Mouse (Mus musculus) intestine, embryonic 14.5 days (tissue): ENCODE results near the gene Ppfia4. TPM values are rescaled to one million over a fixed set of nuclear protein-coding genes. Genes with fewer than 3 reads are reported as not detected.
A peak's percentile ranks its signal among the peaks of the same experiment; 100 is the strongest.

Experiments used
- ATAC-seq: fragments of 200-750 bp; cut with Nextera tagmentation; replicated peaks from 2 replicates; pipeline ENCODE4 v1.8.0; 2017; ENCODE audit warnings: low read depth, moderate number of reproducible peaks, moderate TSS enrichment, moderate library complexity; ENCODE audit not compliant: low FRiP score, low TSS enrichment
- DNase-seq: peaks from one replicate; pipeline ENCODE4 v3.0.0-alpha.2; 2018; ENCODE audit warnings: low spot score
- H3K27ac ChIP-seq: fragments of 300-500 bp; sonication (generic); 2 replicates; pipeline ENCODE4 v1.5.1; 2014; ENCODE audit warnings: low read depth, mild to moderate bottlenecking, control low read depth
- H3K27me3 ChIP-seq: fragments of 300-500 bp; sonication (generic); replicated peaks from 2 replicates; pipeline ENCODE4 v1.6.1; 2014; ENCODE audit warnings: low read length, control low read depth; ENCODE audit not compliant: control insufficient read depth, insufficient read depth
- H3K36me3 ChIP-seq: fragments of 300-500 bp; sonication (generic); 2 replicates; pipeline ENCODE4 v1.6.1; 2014; ENCODE audit warnings: low read length, control low read depth; ENCODE audit not compliant: control insufficient read depth, insufficient read depth
- H3K4me1 ChIP-seq: fragments of 300-500 bp; sonication (generic); replicated peaks from 2 replicates; pipeline ENCODE4 v1.6.1; 2014; ENCODE audit warnings: low read length, control low read depth, mixed read lengths; ENCODE audit not compliant: control insufficient read depth, insufficient read depth
- H3K4me2 ChIP-seq: fragments of 300-500 bp; sonication (generic); 2 replicates; pipeline ENCODE4 v1.6.1; 2014; ENCODE audit warnings: low read length
- H3K4me3 ChIP-seq: fragments of 300-500 bp; sonication (generic); 2 replicates; pipeline ENCODE4 v1.5.1; 2014; ENCODE audit warnings: low read depth, low read length, control low read depth, mixed read lengths
- H3K9ac ChIP-seq: fragments of 300-500 bp; sonication (generic); 2 replicates; pipeline ENCODE4 v1.6.1; 2014; ENCODE audit warnings: mild to moderate bottlenecking, low read length
- H3K9me3 ChIP-seq: fragments of 300-500 bp; sonication (generic); 2 replicates; pipeline ENCODE4 v1.6.1; 2016; ENCODE audit warnings: low read length, control low read depth; ENCODE audit not compliant: control insufficient read depth
- WGBS: fragments of 180-500 bp; shearing (Covaris S2); extraction: QIAGEN DNeasy Blood & Tissue Kit; methylation state at CpG from one replicate; pipeline ENCODE4 v1.1.7; 2014; 5-methylcytosine and 5-hydroxymethylcytosine counted together
- polyA plus RNA-seq: library from polyadenylated mRNA; unstranded; fragments of >200 nt; fragmentation: Nextera tagmentation; extraction: Ambion mirVana; gene quantifications from 2 replicates; pipeline ENCODE4 v1.2.1, GENCODE M21; 2014

Gene Ppfia4
- 4.3 and 4.5 TPM in 2 replicates for polyA plus RNA-seq

DNA sequence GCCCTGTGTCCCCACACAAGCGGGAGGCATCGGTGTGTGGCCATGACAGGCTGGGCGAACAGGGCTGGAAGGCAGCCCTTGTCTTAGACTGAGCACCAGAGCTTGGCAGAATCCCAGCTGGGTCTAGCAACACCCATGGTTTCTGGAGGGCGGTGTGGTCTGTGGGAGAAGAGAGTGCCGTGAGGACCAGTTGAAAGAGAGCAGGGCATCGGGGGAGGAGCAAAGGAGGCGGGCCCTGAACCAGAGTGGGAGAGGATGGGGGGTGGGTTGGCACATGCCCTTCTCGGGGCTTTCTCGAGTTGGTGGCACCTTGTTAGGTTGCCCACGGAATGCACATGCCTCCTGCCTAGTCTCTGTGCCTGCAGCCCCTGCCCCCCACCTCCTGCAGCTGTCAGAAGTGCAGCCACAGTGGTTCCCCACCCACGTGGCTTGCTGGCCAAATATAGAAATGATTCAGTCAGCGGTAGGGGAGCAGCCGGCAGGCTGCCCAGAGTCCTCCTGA is at the start of gene Ppfia4:
Gene Ppfia4 (minus strand): TSS at position 159 of the 502 bp plus-strand sequence.
- Histone ChIP-seq H3K4me3 (no peak within 1 kb of the TSS), H3K4me1 (peaks cover 13% of the 10 kb centered on the region; the same call in 1 of the 2 replicates), H3K36me3 (no peaks in the 10 kb centered on the region), H3K9ac (no peak within 1 kb of the TSS), H3K27ac (no peak within 1 kb of the TSS), H3K9me3 (no peaks in the 10 kb centered on the region), H3K27me3 (no peaks in the 10 kb centered on the region), H3K4me2 (peak within 1 kb of the TSS; percentile 13; the same call in 1 of the 2 replicates)
- 47% methylated on average over 13 of the region's 13 CpGs for WGBS
- peak; percentile 45; the same call in 1 of the 2 replicates for ATAC-seq
- no peak for DNase-seq

DNA sequence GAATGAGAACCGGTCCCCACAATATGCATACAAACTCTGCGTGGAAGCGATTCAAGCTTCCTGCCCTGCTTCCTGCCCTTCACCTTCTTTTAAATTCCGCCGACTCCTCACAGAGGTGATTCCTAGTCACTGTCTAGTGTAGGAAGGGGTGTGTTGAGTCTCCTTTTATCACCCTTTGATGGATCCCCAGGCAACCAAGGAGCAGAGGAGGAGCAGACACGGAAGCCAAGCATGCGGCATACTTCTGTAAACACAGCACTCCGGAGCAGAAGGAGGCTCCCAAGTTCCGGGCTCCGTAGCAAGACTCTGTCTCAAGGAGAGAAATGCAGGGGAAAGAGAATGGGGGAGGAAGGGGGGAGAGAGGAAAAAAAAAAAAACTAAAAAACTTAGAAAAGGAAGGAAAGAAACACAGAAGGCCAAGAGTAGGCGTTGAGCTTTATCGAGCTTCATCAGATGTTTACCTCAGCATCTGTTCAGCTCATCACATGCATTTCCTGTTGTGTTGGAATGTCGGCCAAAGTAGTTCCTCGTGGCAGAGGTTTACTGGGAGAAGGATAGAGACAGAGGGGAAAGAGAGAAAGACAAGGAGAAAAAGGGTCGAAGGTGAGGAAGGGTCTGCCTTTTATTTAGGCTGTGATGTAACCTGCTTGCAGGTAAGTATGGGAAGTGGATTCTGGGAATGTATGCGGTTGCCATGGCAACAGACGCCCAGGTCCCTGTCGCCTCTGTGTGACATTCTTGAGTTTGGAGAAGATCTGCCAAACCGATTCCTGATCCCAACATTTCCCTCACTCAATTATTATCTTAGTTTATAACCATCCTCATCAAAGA is 49.3 kb upstream of the Ppfia4 start:
- H3K4me3 ChIP-seq, result peak overlapping the region; percentile 20
- ATAC-seq (no peak), DNase-seq (peak; percentile 63)
- no peaks in the 10 kb centered on the region; the same call in 1 of the 2 replicates for H3K4me1 ChIP-seq
- H3K9me3 ChIP-seq, result no peaks in the 10 kb centered on the region
- peak overlapping the region; percentile 45 for H3K9ac ChIP-seq
- 4% methylated on average over 19 of the region's 19 CpGs for WGBS
- peak overlapping the region; percentile 62 for H3K4me2 ChIP-seq
- H3K27me3 ChIP-seq, result no peaks in the 10 kb centered on the region
- no peaks in the 10 kb centered on the region for H3K36me3 ChIP-seq
- 0 out of 2 replicates have a peak overlapping the region, but pooled peaks have one; percentile 43 for H3K27ac ChIP-seq

DNA sequence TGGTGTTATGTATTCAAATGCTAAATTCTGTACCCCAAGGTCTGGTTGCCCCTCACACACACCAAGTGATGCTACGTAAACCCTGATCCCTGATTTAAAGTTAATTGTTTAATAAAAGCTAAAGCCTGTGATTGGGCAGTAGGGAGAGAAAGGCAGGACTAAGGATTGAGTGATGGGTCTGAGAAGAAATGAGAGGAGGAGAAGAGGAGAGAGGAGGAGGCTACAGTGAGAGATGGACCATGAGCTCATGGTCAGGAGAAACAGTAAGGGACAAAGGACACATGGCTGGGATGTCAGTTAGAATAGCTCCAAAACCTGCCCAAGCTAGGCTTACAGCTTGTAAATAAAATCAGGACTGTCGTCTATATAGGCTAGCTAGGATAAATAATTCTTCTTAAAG is 48.3 kb upstream of the Ppfia4 start:
- Histone ChIP-seq H3K9ac (no peak overlapping the region), H3K27ac (no peak overlapping the region), H3K27me3 (no peaks in the 10 kb centered on the region), H3K4me3 (no peak overlapping the region), H3K9me3 (no peaks in the 10 kb centered on the region), H3K4me1 (no peaks in the 10 kb centered on the region; the same call in 1 of the 2 replicates), H3K36me3 (no peaks in the 10 kb centered on the region), H3K4me2 (no peak overlapping the region; the same call in 1 of the 2 replicates)
- DNase-seq (no peak), ATAC-seq (no peak)
- 69% methylated on average over 2 of the region's 2 CpGs for whole genome bisulfite sequencing

DNA sequence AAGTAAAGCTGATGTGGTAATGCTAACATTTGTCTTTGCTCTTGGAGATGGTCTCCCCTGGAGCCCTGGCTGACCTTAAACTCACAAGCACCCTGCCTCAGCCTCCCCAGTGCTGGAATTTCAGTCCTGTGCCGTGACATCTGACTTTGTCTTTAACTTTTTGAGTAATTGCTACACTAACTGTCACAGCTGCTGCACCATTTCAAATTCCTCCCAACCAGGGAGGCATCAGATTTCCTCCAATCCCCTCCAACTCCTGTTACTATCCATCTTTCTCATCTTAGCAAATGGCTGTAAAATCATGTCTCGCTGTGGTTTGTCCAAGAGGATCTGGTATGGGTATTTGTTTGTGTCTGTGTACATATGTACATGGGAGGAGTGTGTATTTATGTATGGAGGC is 41.4 kb upstream of the Ppfia4 start:
- Histone ChIP-seq H3K36me3 (no peaks in the 10 kb centered on the region), H3K4me1 (no peaks in the 10 kb centered on the region), H3K9me3 (peaks cover 4% of the 10 kb centered on the region; the same call in 1 of the 2 replicates), H3K27ac (no peak overlapping the region), H3K27me3 (no peaks in the 10 kb centered on the region), H3K9ac (no peak overlapping the region), H3K4me2 (no peak overlapping the region), H3K4me3 (no peak overlapping the region)
- ATAC-seq (no peak), DNase-seq (no peak)
- WGBS, result 75% methylated on average over 2 of the region's 2 CpGs

DNA sequence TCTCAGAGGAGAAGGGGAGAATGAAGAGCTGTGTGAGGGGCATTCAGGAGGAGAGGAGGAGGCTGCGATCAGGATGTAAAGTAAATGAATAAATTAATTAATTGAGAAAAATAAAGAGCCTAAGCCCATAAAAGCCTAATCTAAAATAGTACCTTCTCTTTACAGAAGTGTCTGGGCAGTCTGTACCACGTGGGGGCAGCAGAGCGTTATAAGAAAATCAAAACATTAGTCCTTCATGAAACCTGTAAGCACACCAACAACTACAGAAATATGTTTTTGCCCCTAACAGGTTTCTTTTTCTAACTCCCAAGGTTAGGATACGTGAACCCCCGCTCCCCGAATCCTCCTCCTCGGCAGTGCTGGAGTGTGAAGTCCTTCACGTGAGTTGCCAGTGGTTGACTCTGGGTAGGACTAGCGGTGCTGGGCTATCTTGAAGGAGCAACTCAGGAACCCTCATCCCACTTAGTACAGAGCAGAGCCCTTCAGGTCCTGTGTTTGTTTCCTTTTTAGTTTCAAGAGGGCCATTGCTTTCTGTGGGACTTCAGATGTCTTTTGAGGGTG is 36.1 kb upstream of the Ppfia4 start:
- no peaks in the 10 kb centered on the region for H3K36me3 ChIP-seq
- H3K27me3 ChIP-seq, result no peaks in the 10 kb centered on the region
- no peak overlapping the region for H3K27ac ChIP-seq
- WGBS, result 53% methylated on average over 9 of the region's 9 CpGs
- DNase-seq (peak; percentile 78), ATAC-seq (no peak)
- no peak overlapping the region for H3K4me3 ChIP-seq
- H3K4me2 ChIP-seq, result no peak overlapping the region
- no peaks in the 10 kb centered on the region for H3K4me1 ChIP-seq
- no peak overlapping the region for H3K9ac ChIP-seq
- peaks cover 4% of the 10 kb centered on the region; the same call in 1 of the 2 replicates for H3K9me3 ChIP-seq

DNA sequence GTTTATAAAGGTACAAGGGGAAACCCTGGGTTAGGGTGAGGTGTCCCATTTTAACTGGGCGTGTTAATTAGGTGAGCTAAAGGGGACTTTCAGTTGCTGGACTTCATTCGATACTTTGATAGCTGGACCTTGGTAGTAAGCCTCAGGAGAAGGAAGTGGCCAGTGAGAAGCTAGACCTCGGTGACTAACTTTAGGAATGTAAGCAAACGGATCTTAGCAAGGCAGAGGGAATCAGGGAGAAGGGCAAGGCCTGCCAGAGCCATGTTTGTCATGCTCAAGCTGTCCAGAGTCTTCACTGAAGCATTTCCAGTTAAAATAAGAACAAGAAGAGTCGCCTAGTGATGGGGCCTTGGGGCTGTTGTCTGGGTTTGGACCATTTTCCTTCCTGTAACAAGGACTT is 32.8 kb upstream of the Ppfia4 start:
- no peak overlapping the region for H3K4me2 ChIP-seq
- 58% methylated on average over 5 of the region's 5 CpGs for WGBS
- DNase-seq, result no peak
- H3K27ac ChIP-seq, result no peak overlapping the region
- peaks cover 2% of the 10 kb centered on the region; the same call in 1 of the 2 replicates for H3K9me3 ChIP-seq
- H3K4me1 ChIP-seq, result peaks cover 6% of the 10 kb centered on the region
- H3K27me3 ChIP-seq, result no peaks in the 10 kb centered on the region
- H3K36me3 ChIP-seq, result peaks cover 2% of the 10 kb centered on the region; the same call in 1 of the 2 replicates
- no peak for ATAC-seq
- H3K4me3 ChIP-seq, result no peak overlapping the region
- no peak overlapping the region for H3K9ac ChIP-seq

DNA sequence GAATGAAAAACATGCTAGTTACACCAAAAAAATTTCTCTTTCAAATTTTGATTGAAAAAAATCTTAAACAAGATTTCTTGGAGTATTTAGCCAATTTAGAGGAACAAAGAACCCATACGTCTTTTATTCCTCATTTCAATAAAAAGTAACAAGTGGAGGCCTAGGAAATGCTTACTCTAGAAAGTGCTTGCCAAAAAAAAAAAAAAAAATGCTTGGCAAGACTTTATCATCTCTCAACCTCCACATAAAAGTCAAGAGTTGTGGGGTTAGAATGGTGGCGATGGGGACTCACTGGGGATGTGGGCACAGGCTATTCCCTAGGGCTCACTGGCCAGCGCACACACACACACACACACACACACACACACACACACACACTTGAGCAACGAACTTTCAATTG is 30.5 kb upstream of the Ppfia4 start:
- H3K9me3 ChIP-seq, result no peaks in the 10 kb centered on the region
- WGBS, result 84% methylated on average over 4 of the region's 4 CpGs
- H3K27ac ChIP-seq, result no peak overlapping the region
- no peak overlapping the region for H3K9ac ChIP-seq
- H3K4me3 ChIP-seq, result no peak overlapping the region
- H3K36me3 ChIP-seq, result peaks cover 25% of the 10 kb centered on the region
- no peak for DNase-seq
- H3K4me1 ChIP-seq, result peaks cover 7% of the 10 kb centered on the region
- no peaks in the 10 kb centered on the region for H3K27me3 ChIP-seq
- H3K4me2 ChIP-seq, result no peak overlapping the region
- ATAC-seq, result no peak

DNA sequence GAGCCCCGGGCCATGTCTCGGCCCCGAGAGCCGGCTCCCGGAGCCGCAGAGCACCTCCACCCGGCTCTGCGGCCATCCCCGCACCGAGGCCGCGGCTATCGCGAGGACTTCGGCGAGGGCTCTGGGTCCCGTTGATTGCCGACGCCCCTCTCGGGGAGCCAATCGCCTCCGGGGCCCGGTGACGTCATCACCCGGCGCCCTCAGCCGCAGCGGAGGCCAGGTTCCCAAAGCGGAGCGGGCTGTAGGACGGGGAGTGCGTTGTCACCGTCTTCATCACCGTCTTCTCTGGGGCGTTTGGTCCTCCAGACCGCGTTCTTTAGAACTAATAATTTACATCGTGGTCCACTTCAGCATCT is 29.1 kb upstream of the Ppfia4 start, which contains the start of gene Tmem183a:
Gene Tmem183a (minus strand): TSS at position 123 of the 356 bp plus-strand sequence.
- Histone ChIP-seq H3K4me2 (peak within 1 kb of the TSS; percentile 89), H3K9me3 (no peaks in the 10 kb centered on the region), H3K27ac (peak within 1 kb of the TSS; percentile 82), H3K4me3 (peak within 1 kb of the TSS; percentile 97), H3K36me3 (peaks cover 38% of the 10 kb centered on the region), H3K27me3 (no peaks in the 10 kb centered on the region), H3K9ac (peak within 1 kb of the TSS; percentile 94), H3K4me1 (peaks cover 7% of the 10 kb centered on the region)
- DNase-seq (peak; percentile 96), ATAC-seq (peak; percentile 97)
- WGBS, result under 1% methylated on average over 37 of the region's 38 CpGs
